Mouse (Mus musculus): ENCODE measurements at regions not wholly inside any gene's neighbourhood (a gene's known extent, or its start where the extent isn't known, plus 50 kb on each side); places are given as distances from the start of the nearest gene placed in this dataset. TPM values are rescaled to one million over a fixed set of nuclear protein-coding genes. Genes with fewer than 3 reads are reported as not detected.

- H3K4me1 ChIP-seq: 0 out of 2 replicates have a peak, but pooled peaks cover 3% of the 10 kb centered on the region
- no peak overlapping the region for H3K4me2 ChIP-seq (replicated peaks)
- no peak overlapping the region for H3K9ac ChIP-seq
- no peaks in the 10 kb centered on the region for H3K36me3 ChIP-seq
- 83% methylated on average over 5 of the region's 5 CpGs for WGBS
- ATAC-seq (ENCODE audit: insufficient number of reproducible peaks, low FRiP score, low TSS enrichment, low read depth): no peak
- H3K4me3 ChIP-seq (replicated peaks): no peak overlapping the region
- no peak overlapping the region for H3K27ac ChIP-seq (replicated peaks)
- no peaks in the 10 kb centered on the region for H3K27me3 ChIP-seq
- H3K9me3 ChIP-seq (replicated peaks): no peaks in the 10 kb centered on the region
Observed at GRCm38 (mm10) chr11:21041201-21041600, 49.9 kb upstream of the Peli1 start.

Small RNA genes lying in the stretch of these regions (microRNA-seq; reads per million reads assigned to microRNA genes)
- gene Gm23681 (ENCODE audit: borderline number of aligned reads): not detected
